Mouse (Mus musculus): ENCODE results near the gene 4930502E18Rik.
"Not testable (repeated sequence)": the region's sequence is repeated elsewhere in the genome, so short reads cannot be mapped to it uniquely, and the experiment has no call there.

4930502E18Rik gene

GRCm38 (mm10) chrX:53724596-53724995 is at the start of gene 4930502E18Rik:
Gene 4930502E18Rik, plus strand, starts transcription at chrX:53724826.
- no peak for DNase-seq (ENCODE audit: low spot score in 2 of 2)

- peak; percentile 63 to 82 for DNase-seq (ENCODE audit: low spot score in 2 of 2)
Observed at GRCm38 (mm10) chrX:53676943-53677342, 47.7 kb upstream of the 4930502E18Rik start.

GRCm38 (mm10) chrX:53682650-53683049 is 42.0 kb upstream of the 4930502E18Rik start:
- DNase-seq (ENCODE audit: low spot score in 2 of 2) = not testable (repeated sequence)

DNA sequence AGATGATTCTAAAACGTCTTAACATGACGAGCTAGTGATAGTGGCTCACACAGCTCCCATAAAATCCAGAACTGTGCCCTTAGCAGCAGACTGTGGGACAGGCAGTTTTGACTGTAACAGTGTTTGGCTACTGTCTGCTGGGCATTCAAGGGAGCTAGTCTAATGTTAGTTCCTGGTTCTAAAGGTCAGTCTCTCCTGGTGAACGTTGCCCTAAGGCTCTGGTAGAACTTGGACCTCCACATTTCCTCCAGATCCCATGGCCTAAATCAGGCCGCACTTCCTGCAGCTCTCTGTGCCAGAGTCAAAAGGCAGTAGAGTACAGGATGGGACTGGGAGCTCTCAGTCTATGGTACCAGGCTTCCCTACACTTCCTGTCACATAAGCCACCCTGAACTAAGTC is 40.0 kb upstream of the 4930502E18Rik start:
- not testable (repeated sequence) for DNase-seq (ENCODE audit: low spot score in 2 of 2)

GRCm38 (mm10) chrX:53692065-53692464 is 32.6 kb upstream of the 4930502E18Rik start:
- DNase-seq (ENCODE audit: low spot score in 2 of 2) = no peak

DNA sequence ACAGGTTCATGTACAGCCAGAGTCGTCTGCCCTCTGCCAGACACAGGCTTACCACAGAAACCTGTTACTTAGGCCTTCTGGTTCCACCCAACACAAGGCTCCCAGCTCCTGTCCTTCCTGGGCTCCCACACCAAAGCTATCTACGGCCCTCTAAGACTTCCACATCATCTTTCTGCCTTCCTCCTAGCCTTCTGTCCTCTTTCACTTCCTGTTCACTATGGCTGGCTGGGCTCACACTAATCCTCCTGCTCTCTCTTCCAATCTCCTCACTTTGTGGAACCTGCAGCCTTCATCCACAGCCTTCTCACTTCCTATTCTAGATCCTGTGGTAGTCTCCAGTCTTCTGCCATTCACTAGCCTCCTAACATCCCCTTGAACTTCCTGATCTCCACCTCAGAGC is 31.5 kb upstream of the 4930502E18Rik start:
- no peak for DNase-seq (ENCODE audit: low spot score in 2 of 2)

DNA sequence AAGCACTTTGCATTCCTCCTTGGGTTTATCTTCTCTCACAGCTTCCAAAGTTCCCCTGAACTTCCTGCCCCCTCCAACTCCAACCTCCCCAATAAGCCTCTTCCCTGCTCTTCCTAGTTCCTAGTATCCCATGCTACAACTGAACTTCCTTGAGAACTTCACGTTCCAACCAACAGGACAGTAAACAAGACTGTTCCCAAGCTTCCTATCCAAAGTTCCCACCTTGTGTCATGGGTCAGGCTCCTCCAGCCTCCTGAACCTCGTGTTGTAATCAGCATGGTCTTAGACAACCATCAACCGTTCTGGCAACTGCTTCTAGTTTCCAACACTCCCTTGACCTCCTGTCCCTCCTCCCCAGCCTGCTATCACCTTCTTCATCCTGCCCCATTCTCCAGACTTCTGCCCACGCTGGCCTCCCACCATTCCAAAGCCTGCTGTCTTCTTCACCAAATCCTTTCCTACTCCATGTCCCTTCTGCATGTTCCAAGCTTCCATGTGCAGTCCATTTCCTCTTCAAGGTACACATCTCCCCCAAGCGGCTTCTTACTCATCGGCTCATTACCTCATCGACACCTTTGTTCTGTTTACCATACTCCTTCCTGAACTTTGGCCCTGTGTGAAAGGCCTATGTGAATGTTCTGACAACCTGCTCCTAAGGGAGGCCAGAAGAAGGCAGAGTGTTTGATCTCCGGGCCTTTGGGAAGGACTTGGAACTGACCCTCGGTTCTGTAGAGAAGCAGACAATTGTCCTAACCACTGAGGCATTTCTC is 30.4 kb upstream of the 4930502E18Rik start:
- no peak for DNase-seq (ENCODE audit: low spot score in 2 of 2)

DNA sequence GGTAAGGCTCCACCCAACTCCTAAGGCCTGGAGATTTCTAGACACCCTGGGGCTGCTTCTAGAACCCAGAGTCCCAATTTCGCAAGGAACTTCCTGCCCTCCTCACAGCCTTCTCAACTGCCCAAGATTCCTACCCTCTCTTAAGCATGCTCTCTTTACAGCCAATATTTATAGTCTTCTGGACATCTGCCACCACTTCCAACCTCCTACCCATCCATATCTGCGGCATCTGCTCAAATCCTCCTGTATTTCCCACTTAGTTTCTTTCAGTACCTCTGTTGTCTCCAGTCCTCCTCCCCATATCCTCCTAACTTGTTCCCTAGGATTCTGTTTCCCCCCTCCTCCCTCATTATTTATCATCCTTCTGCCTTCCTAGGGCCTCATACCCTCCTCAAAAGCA is 25.4 kb upstream of the 4930502E18Rik start:
- no peak for DNase-seq (ENCODE audit: low spot score in 2 of 2)

DNA sequence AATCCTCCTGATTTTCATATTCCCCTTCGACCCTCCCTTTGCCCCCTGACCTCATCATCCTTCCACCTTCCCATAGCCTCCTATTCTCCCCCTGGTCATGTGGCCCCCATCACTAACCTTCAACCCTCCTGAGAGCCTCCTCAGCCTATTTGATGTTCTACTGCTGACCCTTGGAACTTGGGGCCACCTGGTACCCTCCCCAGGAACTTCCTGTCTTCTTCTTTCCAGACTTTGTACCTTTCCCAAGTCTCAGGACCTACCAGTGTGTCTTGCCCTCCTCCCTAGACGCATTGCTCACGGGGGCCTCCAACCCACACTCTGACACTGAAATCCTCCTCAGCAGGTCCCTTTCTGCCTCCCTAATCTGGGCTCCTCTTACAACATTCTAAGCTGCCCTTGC is 22.0 kb upstream of the 4930502E18Rik start:
- no peak for DNase-seq (ENCODE audit: low spot score in 2 of 2)

- no peak for DNase-seq (ENCODE audit: low spot score in 2 of 2)
Observed at GRCm38 (mm10) chrX:53715942-53716322, 8.7 kb upstream of the 4930502E18Rik start.

DNA sequence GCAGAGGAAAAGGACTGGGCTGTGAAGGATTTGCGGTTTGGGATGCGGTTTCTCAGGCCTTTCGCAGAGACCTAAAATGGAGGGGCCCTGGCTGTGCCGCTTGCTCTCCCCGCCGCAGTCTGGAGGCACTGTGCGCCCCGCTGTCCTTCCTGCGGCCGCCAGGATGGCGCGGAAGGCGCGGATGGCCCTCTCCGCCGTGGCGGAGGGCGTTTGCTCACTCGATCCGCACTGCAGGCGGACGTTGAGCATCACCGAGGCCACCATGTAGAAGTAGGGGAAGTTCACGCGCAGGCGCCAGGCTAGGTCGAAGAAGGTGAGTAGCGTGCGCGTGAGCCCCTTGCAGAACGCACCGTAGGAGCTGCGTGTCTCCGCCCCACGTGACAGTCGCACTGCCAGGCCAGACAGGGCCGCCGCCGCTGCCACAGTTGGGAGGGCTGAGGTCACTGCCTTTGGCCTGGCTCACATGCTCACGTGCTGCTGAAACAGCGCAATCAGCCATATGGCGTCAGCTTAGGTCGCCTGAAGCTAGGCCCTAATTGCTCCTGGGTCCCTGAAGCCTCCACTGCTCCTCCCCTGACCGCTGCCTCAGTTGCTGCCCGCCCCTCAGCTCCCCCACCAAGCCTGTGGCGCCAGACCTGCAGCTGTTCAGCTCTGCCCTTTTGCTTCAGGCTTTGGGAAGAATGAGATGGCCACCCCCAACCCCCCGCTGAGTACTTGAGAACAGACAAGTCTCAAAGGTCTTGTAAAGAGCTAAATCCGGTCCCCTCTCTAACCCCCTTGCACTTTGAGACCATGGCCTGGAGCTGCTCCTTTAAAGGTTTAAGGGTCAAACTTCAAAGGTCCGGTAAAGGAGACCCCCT is 8.1 kb upstream of the 4930502E18Rik start:
- DNase-seq (ENCODE audit: low spot score in 2 of 2) = peak; percentile 10 to 22

- no peak for DNase-seq (ENCODE audit: low spot score in 2 of 2)
Observed at GRCm38 (mm10) chrX:53728967-53729366, 4.3 kb downstream of the 4930502E18Rik start.

- no peak for DNase-seq (ENCODE audit: low spot score in 2 of 2)
Observed at GRCm38 (mm10) chrX:53752851-53753250, 28.2 kb downstream of the 4930502E18Rik start.

DNA sequence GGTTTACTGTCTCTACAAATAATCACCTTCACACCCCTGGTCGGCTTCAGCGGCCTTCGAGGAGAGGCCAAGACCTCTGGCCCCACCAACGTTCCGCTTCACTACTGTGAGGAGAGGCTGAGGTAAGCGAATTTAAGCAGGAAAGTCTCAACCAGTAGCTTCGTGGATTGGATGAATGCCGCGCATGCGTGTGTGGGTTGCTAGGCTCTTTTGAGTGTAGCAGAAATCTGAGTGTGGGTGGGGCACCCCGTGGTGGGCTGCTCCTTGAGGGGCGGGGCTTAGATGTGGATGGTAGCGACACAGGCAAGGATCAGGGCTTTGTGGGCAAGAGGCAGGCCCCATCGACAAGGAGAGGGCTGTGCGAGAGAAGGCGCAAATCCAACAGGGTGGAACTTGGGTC is 33.1 kb downstream of the 4930502E18Rik start, which contains the start of gene 1700013H16Rik:
Gene 1700013H16Rik, minus strand, starts transcription at position 96 of the 400 bp plus-strand sequence.
- DNase-seq (ENCODE audit: low spot score in 2 of 2) = no peak

- DNase-seq (ENCODE audit: low spot score in 2 of 2) = no peak
Observed at GRCm38 (mm10) chrX:53776276-53776675, 51.6 kb downstream of the 4930502E18Rik start, which contains the start of gene Zfp36l3. Gene Zfp36l3, minus strand, starts transcription at chrX:53776394.
